Mouse (Mus musculus) ZHBTc4 (cell line): ENCODE measurements at regions not wholly inside any gene's neighbourhood (a gene's known extent, or its start where the extent isn't known, plus 50 kb on each side); places are given as distances from the start of the nearest gene placed in this dataset.

Experiments used
- DNase-seq: peaks from one replicate; pipeline ENCODE4 v3.0.0-alpha.2; 2011; ENCODE audit warnings: low read depth, low spot score

GRCm38 (mm10) chr7:73261750-73262149 lies 113.6 kb upstream of the Rgma start:
- no peak for DNase-seq

- DNase-seq, result peak; percentile 23
Observed at GRCm38 (mm10) chr7:73262526-73262925, 112.8 kb upstream of the Rgma start.

DNA sequence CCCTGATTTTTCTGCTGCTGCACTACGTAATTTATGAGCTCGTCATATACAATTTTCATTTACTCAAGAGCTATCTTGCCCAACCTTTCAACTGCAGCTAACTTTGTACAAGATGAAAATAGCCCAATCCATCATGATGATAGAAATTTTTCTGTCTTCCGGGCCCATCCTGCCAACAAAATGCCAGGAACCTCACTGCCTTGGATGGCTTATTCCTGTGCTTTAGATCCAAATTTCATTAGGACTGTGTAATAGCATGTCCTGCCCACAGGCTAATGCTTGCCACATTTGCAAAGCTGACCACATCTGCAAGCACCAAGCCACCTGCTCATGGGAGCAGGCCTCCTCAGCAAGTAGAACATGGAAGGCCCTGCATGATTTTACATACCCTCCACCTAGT lies 105.7 kb upstream of the Rgma start:
- no peak for DNase-seq

- no peak for DNase-seq
Observed at GRCm38 (mm10) chr7:73272787-73273186, 102.5 kb upstream of the Rgma start.

DNA sequence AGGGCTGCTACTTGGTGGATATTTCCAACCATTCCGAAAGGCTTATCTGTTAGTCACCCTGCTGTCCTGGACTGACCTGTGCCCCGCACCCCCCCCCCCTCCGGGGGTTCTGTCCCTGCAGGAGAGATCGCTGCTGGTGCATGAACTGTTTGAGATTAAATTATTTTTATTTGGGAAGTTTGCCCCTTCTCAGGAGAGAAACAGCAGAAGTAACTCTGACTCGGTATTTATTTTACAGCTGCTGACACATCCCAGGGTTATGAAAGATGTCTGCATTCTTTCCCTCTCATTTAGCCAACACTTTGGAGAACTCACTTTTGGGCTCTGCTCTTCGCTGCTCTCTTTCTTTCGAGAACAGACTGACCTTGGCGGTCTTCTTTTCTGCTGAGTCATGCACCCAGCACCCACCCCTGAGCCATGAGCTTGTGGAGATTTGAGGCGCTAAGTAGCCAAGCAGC lies 99.5 kb upstream of the Rgma start:
- peak; percentile 25 for DNase-seq

GRCm38 (mm10) chr7:73278616-73279015 lies 96.7 kb upstream of the Rgma start:
- no peak for DNase-seq

GRCm38 (mm10) chr7:73279936-73280445 lies 95.3 kb upstream of the Rgma start:
- DNase-seq, result no peak

DNA sequence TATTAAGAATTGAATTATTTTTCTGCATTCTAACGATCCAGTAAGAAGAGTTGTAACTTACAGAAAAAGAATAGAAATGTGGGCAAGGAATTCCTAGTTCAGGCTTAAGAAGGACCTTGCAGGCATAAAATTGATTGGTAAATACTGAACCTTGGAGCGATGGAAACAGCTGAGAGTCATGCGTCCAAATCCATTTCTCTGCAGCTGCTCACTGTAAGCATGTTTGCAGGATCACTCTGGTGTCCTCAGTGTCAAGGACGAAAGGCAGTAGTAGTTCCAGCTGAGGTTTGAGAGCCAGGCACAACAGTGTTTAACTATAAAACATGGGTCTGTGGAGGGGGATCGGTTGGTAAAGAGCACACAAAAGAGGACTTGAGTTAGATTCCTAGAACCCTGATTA lies 89.1 kb upstream of the Rgma start:
- DNase-seq, result no peak

GRCm38 (mm10) chr7:73293337-73293736 lies 82.0 kb upstream of the Rgma start:
- no peak for DNase-seq

DNA sequence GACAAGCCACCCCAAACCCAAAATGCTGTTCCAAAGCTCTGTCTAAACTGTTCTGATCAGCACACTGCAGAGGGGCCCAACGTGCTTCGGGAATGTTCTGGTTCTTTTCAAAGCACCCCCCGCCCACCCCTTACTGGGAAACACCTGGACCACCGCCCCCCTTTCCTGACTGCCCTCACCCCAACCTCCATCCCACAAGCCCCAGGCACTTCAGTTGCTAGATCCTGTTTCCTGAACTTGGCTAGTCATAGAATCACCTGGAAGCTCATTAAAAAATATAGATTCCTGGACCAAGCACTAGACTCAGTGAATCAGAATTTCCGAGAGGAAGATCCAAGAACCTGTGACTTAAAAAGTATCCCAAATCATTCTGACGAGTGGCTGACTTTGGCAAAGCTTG lies 80.9 kb upstream of the Rgma start:
- no peak for DNase-seq

- DNase-seq, result no peak
Observed at GRCm38 (mm10) chr7:73302501-73302900, 72.8 kb upstream of the Rgma start.

GRCm38 (mm10) chr7:73303818-73304217 lies 71.5 kb upstream of the Rgma start:
- no peak for DNase-seq

GRCm38 (mm10) chr7:73304799-73305198 lies 70.5 kb upstream of the Rgma start:
- peak; percentile 86 for DNase-seq

- no peak for DNase-seq
Observed at GRCm38 (mm10) chr7:73305286-73305975, 69.9 kb upstream of the Rgma start.

- no peak for DNase-seq
Observed at GRCm38 (mm10) chr7:73306296-73306695, 69.0 kb upstream of the Rgma start.

DNA sequence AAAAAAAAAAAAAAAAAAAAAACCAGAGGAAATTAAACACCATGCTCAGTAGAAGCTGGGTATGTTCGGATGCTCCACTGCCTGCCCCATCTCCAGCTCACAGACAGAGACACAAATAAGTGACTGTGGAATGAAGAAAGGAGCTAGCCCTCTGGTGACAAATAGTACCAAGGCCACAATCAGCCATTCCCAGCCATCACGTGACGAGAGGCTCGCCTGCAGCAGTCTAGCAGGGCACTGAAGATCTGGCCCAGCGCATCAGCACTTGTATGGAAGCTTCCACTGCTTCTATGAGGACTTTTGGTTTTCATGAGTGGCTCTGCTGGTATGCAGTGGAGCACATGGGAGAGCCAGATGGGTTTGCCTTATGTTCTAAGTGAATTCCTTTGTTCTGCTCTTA lies 68.6 kb upstream of the Rgma start:
- DNase-seq, result peak; percentile 23

- DNase-seq, result peak; percentile 23
Observed at GRCm38 (mm10) chr7:73307586-73308490, 67.5 kb upstream of the Rgma start.

DNA sequence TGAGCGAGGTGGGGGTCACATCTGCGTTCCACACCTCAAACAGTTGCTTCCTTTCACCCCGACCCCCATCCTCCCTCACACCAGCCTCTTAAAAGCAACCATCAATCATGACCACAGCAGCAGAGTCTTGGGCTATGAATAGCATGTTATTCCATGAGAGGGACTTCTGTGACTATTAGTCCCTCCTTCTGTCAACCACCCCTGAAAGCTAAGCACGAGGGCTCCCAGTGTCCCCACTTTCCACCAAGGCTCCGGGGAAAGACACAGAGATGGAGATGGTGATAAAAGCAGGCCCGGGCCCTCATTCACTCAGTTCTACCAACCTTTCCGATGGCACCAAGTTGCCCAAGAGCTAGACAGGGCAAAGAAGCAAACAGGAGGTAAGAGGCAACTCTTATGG lies 66.3 kb upstream of the Rgma start:
- DNase-seq, result no peak

DNA sequence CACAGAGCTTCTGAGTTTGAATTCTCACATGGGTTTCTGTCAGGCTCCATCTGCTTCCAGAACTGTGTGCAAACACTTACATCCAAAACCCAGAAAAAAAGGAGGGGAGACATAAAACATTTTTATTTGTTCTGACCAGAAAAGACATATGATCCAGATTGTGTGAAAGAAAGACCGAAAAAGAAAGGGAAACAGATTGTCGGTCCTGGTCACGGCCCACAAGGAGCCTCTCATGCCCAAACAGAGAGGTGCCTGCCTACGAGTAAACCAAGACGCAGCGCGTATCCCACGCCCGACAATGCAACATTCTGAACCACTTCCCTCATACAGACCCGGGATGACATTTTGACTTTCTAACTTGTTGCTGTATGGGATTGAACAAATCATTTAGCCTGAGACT lies 65.3 kb upstream of the Rgma start:
- DNase-seq, result no peak

GRCm38 (mm10) chr7:73310581-73311136 lies 64.7 kb upstream of the Rgma start:
- peak; percentile 68 for DNase-seq

GRCm38 (mm10) chr7:73315555-73315954 lies 59.8 kb upstream of the Rgma start:
- no peak for DNase-seq

GRCm38 (mm10) chr7:73317574-73317973 lies 57.7 kb upstream of the Rgma start:
- DNase-seq, result no peak
